Mouse (Mus musculus): ENCODE measurements around the gene Arl4c. TPM values are rescaled to one million over a fixed set of nuclear protein-coding genes. Genes with fewer than 3 reads are reported as not detected.

Arl4c gene
- polyA plus RNA-seq, 1 experiment: 0.83 TPM

- Histone ChIP-seq H3K27ac (replicated peaks; ENCODE audit: low read depth, low read length) (no peak overlapping the region), H3K4me1 (ENCODE audit: control insufficient read depth, insufficient read depth, insufficient read length, low read length) (no peaks in the 10 kb centered on the region), H3K4me3 (ENCODE audit: insufficient read depth, low read depth, low read length) (no peak overlapping the region)
Observed at GRCm38 (mm10) chr1:88712011-88712410, 10.0 kb upstream of the Arl4c start.

GRCm38 (mm10) chr1:88708646-88709305 is 6.8 kb upstream of the Arl4c start:
- Histone ChIP-seq H3K4me3 (ENCODE audit: insufficient read depth, low read depth, low read length) (no peak overlapping the region), H3K4me1 (ENCODE audit: control insufficient read depth, insufficient read depth, insufficient read length, low read length) (no peaks in the 10 kb centered on the region), H3K27ac (replicated peaks; ENCODE audit: low read depth, low read length) (no peak overlapping the region)

GRCm38 (mm10) chr1:88708191-88708590 is 6.2 kb upstream of the Arl4c start:
- H3K4me3 ChIP-seq (ENCODE audit: insufficient read depth, low read depth, low read length): no peak overlapping the region
- H3K27ac ChIP-seq (replicated peaks; ENCODE audit: low read depth, low read length): no peak overlapping the region

GRCm38 (mm10) chr1:88707536-88707935 is 5.5 kb upstream of the Arl4c start:
- H3K4me3 ChIP-seq (ENCODE audit: insufficient read depth, low read depth, low read length): no peak overlapping the region
- no peaks in the 10 kb centered on the region for H3K4me1 ChIP-seq (ENCODE audit: control insufficient read depth, insufficient read depth, insufficient read length, low read length)
- H3K27ac ChIP-seq (replicated peaks; ENCODE audit: low read depth, low read length): no peak overlapping the region

More at GRCm38 (mm10) chr1:88708191-88708590, 6.2 kb upstream of the Arl4c start:
- H3K4me1 ChIP-seq (ENCODE audit: control insufficient read depth, insufficient read depth, insufficient read length, low read length): no peaks in the 10 kb centered on the region

- Histone ChIP-seq H3K27ac (replicated peaks; ENCODE audit: low read depth, low read length) (no peak overlapping the region), H3K4me1 (ENCODE audit: control insufficient read depth, insufficient read depth, insufficient read length, low read length) (no peaks in the 10 kb centered on the region)
Observed at GRCm38 (mm10) chr1:88705799-88706198, 3.8 kb upstream of the Arl4c start.

GRCm38 (mm10) chr1:88705050-88705449 is 3.0 kb upstream of the Arl4c start:
- no peak overlapping the region for H3K27ac ChIP-seq (replicated peaks; ENCODE audit: low read depth, low read length)
- H3K4me3 ChIP-seq (ENCODE audit: insufficient read depth, low read depth, low read length): no peak overlapping the region
- H3K4me1 ChIP-seq (ENCODE audit: control insufficient read depth, insufficient read depth, insufficient read length, low read length): no peaks in the 10 kb centered on the region

More at GRCm38 (mm10) chr1:88705799-88706198, 3.8 kb upstream of the Arl4c start:
- H3K4me3 ChIP-seq (ENCODE audit: insufficient read depth, low read depth, low read length): no peak overlapping the region

GRCm38 (mm10) chr1:88700961-88701861 is 810 bp downstream of the Arl4c start:
- peak overlapping the region; percentile 50 for H3K27ac ChIP-seq (replicated peaks; ENCODE audit: low read depth, low read length)
- H3K4me3 ChIP-seq (ENCODE audit: insufficient read depth, low read depth, low read length): peak overlapping the region; percentile 76
- H3K4me1 ChIP-seq (ENCODE audit: control insufficient read depth, insufficient read depth, insufficient read length, low read length): no peaks in the 10 kb centered on the region

GRCm38 (mm10) chr1:88699856-88700791 is 1.9 kb downstream of the Arl4c start:
- Histone ChIP-seq H3K4me3 (ENCODE audit: insufficient read depth, low read depth, low read length) (peak overlapping the region; percentile 76), H3K4me1 (ENCODE audit: control insufficient read depth, insufficient read depth, insufficient read length, low read length) (no peaks in the 10 kb centered on the region), H3K27ac (replicated peaks; ENCODE audit: low read depth, low read length) (no peak overlapping the region)

GRCm38 (mm10) chr1:88699401-88699800 is 2.6 kb downstream of the Arl4c start:
- H3K27ac ChIP-seq (replicated peaks; ENCODE audit: low read depth, low read length): no peak overlapping the region
- peak overlapping the region; percentile 23 for H3K4me3 ChIP-seq (ENCODE audit: insufficient read depth, low read depth, low read length)
- H3K4me1 ChIP-seq (ENCODE audit: control insufficient read depth, insufficient read depth, insufficient read length, low read length): no peaks in the 10 kb centered on the region

GRCm38 (mm10) chr1:88698926-88699325 is 3.1 kb downstream of the Arl4c start:
- H3K27ac ChIP-seq (replicated peaks; ENCODE audit: low read depth, low read length): 0 out of 2 replicates have a peak overlapping the region, but pooled peaks have one; percentile 4
- H3K4me1 ChIP-seq (ENCODE audit: control insufficient read depth, insufficient read depth, insufficient read length, low read length): no peaks in the 10 kb centered on the region
- peak overlapping the region; percentile 34; the same call in 1 of the 2 replicates for H3K4me3 ChIP-seq (ENCODE audit: insufficient read depth, low read depth, low read length)

- H3K27ac ChIP-seq (replicated peaks; ENCODE audit: low read depth, low read length): no peak overlapping the region
Observed at GRCm38 (mm10) chr1:88698131-88698530, 3.9 kb downstream of the Arl4c start.

GRCm38 (mm10) chr1:88696408-88696807 is 5.6 kb downstream of the Arl4c start:
- Histone ChIP-seq H3K4me3 (ENCODE audit: insufficient read depth, low read depth, low read length) (no peak overlapping the region), H3K27ac (replicated peaks; ENCODE audit: low read depth, low read length) (no peak overlapping the region), H3K4me1 (ENCODE audit: control insufficient read depth, insufficient read depth, insufficient read length, low read length) (no peaks in the 10 kb centered on the region)

More at GRCm38 (mm10) chr1:88698131-88698530, 3.9 kb downstream of the Arl4c start:
- Histone ChIP-seq H3K4me1 (ENCODE audit: control insufficient read depth, insufficient read depth, insufficient read length, low read length) (no peaks in the 10 kb centered on the region), H3K4me3 (ENCODE audit: insufficient read depth, low read depth, low read length) (no peak overlapping the region)

- Histone ChIP-seq H3K4me3 (ENCODE audit: insufficient read depth, low read depth, low read length) (no peak overlapping the region), H3K4me1 (ENCODE audit: control insufficient read depth, insufficient read depth, insufficient read length, low read length) (no peaks in the 10 kb centered on the region), H3K27ac (replicated peaks; ENCODE audit: low read depth, low read length) (no peak overlapping the region)
Observed at GRCm38 (mm10) chr1:88694353-88694752, 7.7 kb downstream of the Arl4c start.

GRCm38 (mm10) chr1:88692293-88692827 is 9.7 kb downstream of the Arl4c start:
- no peak overlapping the region for H3K4me3 ChIP-seq (ENCODE audit: insufficient read depth, low read depth, low read length)
- no peak overlapping the region for H3K27ac ChIP-seq (replicated peaks; ENCODE audit: low read depth, low read length)
- no peaks in the 10 kb centered on the region for H3K4me1 ChIP-seq (ENCODE audit: control insufficient read depth, insufficient read depth, insufficient read length, low read length)
